Mouse (Mus musculus): ENCODE measurements around the gene Nol10. TPM values are rescaled to one million over a fixed set of nuclear protein-coding genes. Genes with fewer than 3 reads are reported as not detected.
A peak's percentile ranks its signal among the peaks of the same experiment; 100 is the strongest.

The Nol10 gene
- polyA plus RNA-seq, 1 experiment from 2014 or later, result 20.2 TPM

- 89% methylated on average over 7 of the region's 7 CpGs for WGBS
- no peaks in the 10 kb centered on the region for H3K27me3 ChIP-seq (replicated peaks)
- no peak overlapping the region for H3K9ac ChIP-seq (replicated peaks)
- ATAC-seq (ENCODE audit: low FRiP score), result no peak
- H3K4me2 ChIP-seq, result no peak overlapping the region
- H3K36me3 ChIP-seq, result peaks cover 46% of the 10 kb centered on the region
- no peaks in the 10 kb centered on the region for H3K4me1 ChIP-seq
- H3K4me3 ChIP-seq (replicated peaks), result no peak overlapping the region
- no peaks in the 10 kb centered on the region for H3K9me3 ChIP-seq (replicated peaks)
- no peak overlapping the region for H3K27ac ChIP-seq (replicated peaks)
These were observed 66.5 kb downstream of the Nol10 start for GRCm38 (mm10) chr12:17414734-17415133.

GRCm38 (mm10) chr12:17420168-17420810 lies 72.0 kb downstream of the Nol10 start:
- peaks cover 62% of the 10 kb centered on the region for H3K36me3 ChIP-seq
- no peak for ATAC-seq (ENCODE audit: low FRiP score)
- H3K9me3 ChIP-seq (replicated peaks), result no peaks in the 10 kb centered on the region
- no peak overlapping the region for H3K9ac ChIP-seq (replicated peaks)
- WGBS, result 76% methylated on average over 3 of the region's 3 CpGs
- H3K4me3 ChIP-seq (replicated peaks), result no peak overlapping the region
- H3K4me1 ChIP-seq, result no peaks in the 10 kb centered on the region
- no peaks in the 10 kb centered on the region for H3K27me3 ChIP-seq (replicated peaks)
- no peak overlapping the region for H3K4me2 ChIP-seq
- no peak overlapping the region for H3K27ac ChIP-seq (replicated peaks)

- Histone ChIP-seq H3K27me3 (replicated peaks) (no peaks in the 10 kb centered on the region), H3K4me2 (no peak overlapping the region), H3K27ac (replicated peaks) (no peak overlapping the region), H3K36me3 (peaks cover 39% of the 10 kb centered on the region), H3K4me1 (no peaks in the 10 kb centered on the region), H3K4me3 (replicated peaks) (no peak overlapping the region), H3K9me3 (replicated peaks) (no peaks in the 10 kb centered on the region), H3K9ac (replicated peaks) (no peak overlapping the region)
- ATAC-seq (ENCODE audit: low FRiP score), result no peak
- 68% methylated on average over 11 of the region's 11 CpGs for WGBS
These were observed 77.3 kb downstream of the Nol10 start for GRCm38 (mm10) chr12:17425254-17426169.

GRCm38 (mm10) chr12:17426735-17427134 lies 78.5 kb downstream of the Nol10 start:
- peak; percentile 73 for ATAC-seq (ENCODE audit: low FRiP score)
- WGBS, result 14% methylated on average over 3 of the region's 3 CpGs
- no peaks in the 10 kb centered on the region for H3K27me3 ChIP-seq (replicated peaks)
- peaks cover 42% of the 10 kb centered on the region for H3K36me3 ChIP-seq
- 0 out of 2 replicates have a peak overlapping the region, but pooled peaks have one; percentile 6 for H3K27ac ChIP-seq (replicated peaks)
- no peaks in the 10 kb centered on the region for H3K4me1 ChIP-seq
- no peak overlapping the region for H3K4me3 ChIP-seq (replicated peaks)
- H3K9me3 ChIP-seq (replicated peaks), result no peaks in the 10 kb centered on the region
- H3K4me2 ChIP-seq, result no peak overlapping the region
- no peak overlapping the region for H3K9ac ChIP-seq (replicated peaks)

- H3K4me1 ChIP-seq, result no peaks in the 10 kb centered on the region
- no peak overlapping the region for H3K27ac ChIP-seq (replicated peaks)
- no peak for ATAC-seq (ENCODE audit: low FRiP score)
- WGBS, result 79% methylated on average over 2 of the region's 2 CpGs
- H3K36me3 ChIP-seq, result peaks cover 23% of the 10 kb centered on the region
- H3K4me2 ChIP-seq, result no peak overlapping the region
- no peak overlapping the region for H3K4me3 ChIP-seq (replicated peaks)
- H3K9ac ChIP-seq (replicated peaks), result no peak overlapping the region
- H3K9me3 ChIP-seq (replicated peaks), result no peaks in the 10 kb centered on the region
- no peaks in the 10 kb centered on the region for H3K27me3 ChIP-seq (replicated peaks)
These were observed 82.3 kb downstream of the Nol10 start for GRCm38 (mm10) chr12:17430578-17430977.

GRCm38 (mm10) chr12:17431166-17431565 lies 82.9 kb downstream of the Nol10 start:
- no peaks in the 10 kb centered on the region for H3K27me3 ChIP-seq (replicated peaks)
- no peak overlapping the region for H3K27ac ChIP-seq (replicated peaks)
- H3K4me1 ChIP-seq, result no peaks in the 10 kb centered on the region
- no peak overlapping the region for H3K4me2 ChIP-seq
- ATAC-seq (ENCODE audit: low FRiP score), result no peak
- H3K4me3 ChIP-seq (replicated peaks), result no peak overlapping the region
- no peak overlapping the region for H3K9ac ChIP-seq (replicated peaks)
- no peaks in the 10 kb centered on the region for H3K9me3 ChIP-seq (replicated peaks)
- WGBS, result 89% methylated on average over 5 of the region's 5 CpGs
- H3K36me3 ChIP-seq, result peaks cover 22% of the 10 kb centered on the region

- Histone ChIP-seq H3K27ac (replicated peaks) (no peak overlapping the region), H3K4me2 (no peak overlapping the region), H3K36me3 (peaks cover 22% of the 10 kb centered on the region), H3K9ac (replicated peaks) (no peak overlapping the region), H3K9me3 (replicated peaks) (no peaks in the 10 kb centered on the region), H3K4me1 (no peaks in the 10 kb centered on the region), H3K27me3 (replicated peaks) (no peaks in the 10 kb centered on the region), H3K4me3 (replicated peaks) (no peak overlapping the region)
- 92% methylated on average over 4 of the region's 4 CpGs for WGBS
- ATAC-seq (ENCODE audit: low FRiP score), result no peak
These were observed 83.6 kb downstream of the Nol10 start for GRCm38 (mm10) chr12:17431812-17432332.

GRCm38 (mm10) chr12:17433712-17434111 lies 85.5 kb downstream of the Nol10 start:
- H3K27ac ChIP-seq (replicated peaks), result no peak overlapping the region
- 0 out of 2 replicates have a peak, but pooled peaks cover 2% of the 10 kb centered on the region for H3K4me1 ChIP-seq
- H3K4me2 ChIP-seq, result no peak overlapping the region
- H3K9me3 ChIP-seq (replicated peaks), result no peaks in the 10 kb centered on the region
- H3K4me3 ChIP-seq (replicated peaks), result no peak overlapping the region
- no peak for ATAC-seq (ENCODE audit: low FRiP score)
- 96% methylated on average over 4 of the region's 4 CpGs for WGBS
- no peak overlapping the region for H3K9ac ChIP-seq (replicated peaks)
- no peaks in the 10 kb centered on the region for H3K27me3 ChIP-seq (replicated peaks)
- peaks cover 22% of the 10 kb centered on the region for H3K36me3 ChIP-seq

GRCm38 (mm10) chr12:17436471-17436870 lies 88.2 kb downstream of the Nol10 start:
- Histone ChIP-seq H3K9me3 (replicated peaks) (no peaks in the 10 kb centered on the region), H3K4me2 (no peak overlapping the region), H3K9ac (replicated peaks) (no peak overlapping the region), H3K27ac (replicated peaks) (no peak overlapping the region), H3K27me3 (replicated peaks) (no peaks in the 10 kb centered on the region), H3K4me1 (0 out of 2 replicates have a peak, but pooled peaks cover 4% of the 10 kb centered on the region), H3K36me3 (peaks cover 7% of the 10 kb centered on the region; the same call in 1 of the 2 replicates), H3K4me3 (replicated peaks) (no peak overlapping the region)
- WGBS, result 89% methylated on average over 2 of the region's 2 CpGs
- no peak for ATAC-seq (ENCODE audit: low FRiP score)

GRCm38 (mm10) chr12:17440251-17440651 lies 92.0 kb downstream of the Nol10 start:
- Histone ChIP-seq H3K27ac (replicated peaks) (no peak overlapping the region), H3K4me2 (no peak overlapping the region), H3K27me3 (replicated peaks) (no peaks in the 10 kb centered on the region), H3K9ac (replicated peaks) (no peak overlapping the region), H3K4me1 (0 out of 2 replicates have a peak, but pooled peaks cover 4% of the 10 kb centered on the region), H3K4me3 (replicated peaks) (no peak overlapping the region), H3K9me3 (replicated peaks) (no peaks in the 10 kb centered on the region), H3K36me3 (no peaks in the 10 kb centered on the region)
- ATAC-seq (ENCODE audit: low FRiP score), result no peak
- 55% methylated on average over 7 of the region's 7 CpGs for WGBS

- H3K4me3 ChIP-seq (replicated peaks), result no peak overlapping the region
- no peak overlapping the region for H3K4me2 ChIP-seq
- WGBS, result 41% methylated on average over 9 of the region's 9 CpGs
- H3K27ac ChIP-seq (replicated peaks), result no peak overlapping the region
- 0 out of 2 replicates have a peak, but pooled peaks cover 4% of the 10 kb centered on the region for H3K4me1 ChIP-seq
- no peaks in the 10 kb centered on the region for H3K9me3 ChIP-seq (replicated peaks)
- H3K27me3 ChIP-seq (replicated peaks), result no peaks in the 10 kb centered on the region
- no peak for ATAC-seq (ENCODE audit: low FRiP score)
- H3K9ac ChIP-seq (replicated peaks), result no peak overlapping the region
- H3K36me3 ChIP-seq, result no peaks in the 10 kb centered on the region
These were observed 93.2 kb downstream of the Nol10 start for GRCm38 (mm10) chr12:17441495-17441894.

Measured in neural tube, embryonic 15.5 days (tissue).